Mouse (Mus musculus): ENCODE measurements around the gene Me3. TPM values are rescaled to one million over a fixed set of nuclear protein-coding genes. Genes with fewer than 3 reads are reported as not detected.

The Me3 gene
- polyA plus RNA-seq, 1 experiment from 2014 or later: 1.9 TPM

GRCm38 (mm10) chr7:89798358-89799020 lies 166.3 kb downstream of the Me3 start:
- no peak overlapping the region for H3K9ac ChIP-seq (ENCODE audit: low read depth, low read length)
- no peak overlapping the region for H3K4me3 ChIP-seq (ENCODE audit: low read depth, low read length)
- no peaks in the 10 kb centered on the region for H3K4me1 ChIP-seq (replicated peaks; ENCODE audit: control insufficient read depth, insufficient read depth, low read length)
- DNase-seq (ENCODE audit: low spot score) (no peak), ATAC-seq (ENCODE audit: low FRiP score) (no peak)
- no peak overlapping the region for H3K4me2 ChIP-seq (replicated peaks; ENCODE audit: low read depth, low read length)
- H3K9me3 ChIP-seq (ENCODE audit: control insufficient read depth, low read length): no peaks in the 10 kb centered on the region
- no peaks in the 10 kb centered on the region for H3K27me3 ChIP-seq (ENCODE audit: control insufficient read depth, insufficient read depth, low read length)
- no peaks in the 10 kb centered on the region for H3K36me3 ChIP-seq (ENCODE audit: control insufficient read depth, insufficient read depth, low read length)
- WGBS: 46% methylated on average over 8 of the region's 8 CpGs
- no peak overlapping the region for H3K27ac ChIP-seq (ENCODE audit: low read depth, low read length)

GRCm38 (mm10) chr7:89802447-89802846 lies 170.3 kb downstream of the Me3 start:
- Histone ChIP-seq H3K4me3 (ENCODE audit: low read depth, low read length) (no peak overlapping the region), H3K9me3 (ENCODE audit: control insufficient read depth, low read length) (no peaks in the 10 kb centered on the region), H3K36me3 (ENCODE audit: control insufficient read depth, insufficient read depth, low read length) (no peaks in the 10 kb centered on the region), H3K4me1 (replicated peaks; ENCODE audit: control insufficient read depth, insufficient read depth, low read length) (no peaks in the 10 kb centered on the region), H3K27me3 (ENCODE audit: control insufficient read depth, insufficient read depth, low read length) (no peaks in the 10 kb centered on the region), H3K9ac (ENCODE audit: low read depth, low read length) (no peak overlapping the region), H3K27ac (ENCODE audit: low read depth, low read length) (no peak overlapping the region), H3K4me2 (replicated peaks; ENCODE audit: low read depth, low read length) (no peak overlapping the region)
- DNase-seq (ENCODE audit: low spot score): no peak
- no peak for ATAC-seq (ENCODE audit: low FRiP score)
- 78% methylated on average over 3 of the region's 3 CpGs for WGBS

GRCm38 (mm10) chr7:89803966-89804365 lies 171.8 kb downstream of the Me3 start:
- Histone ChIP-seq H3K9ac (ENCODE audit: low read depth, low read length) (no peak overlapping the region), H3K27ac (ENCODE audit: low read depth, low read length) (no peak overlapping the region), H3K4me1 (replicated peaks; ENCODE audit: control insufficient read depth, insufficient read depth, low read length) (no peaks in the 10 kb centered on the region), H3K36me3 (ENCODE audit: control insufficient read depth, insufficient read depth, low read length) (no peaks in the 10 kb centered on the region), H3K9me3 (ENCODE audit: control insufficient read depth, low read length) (no peaks in the 10 kb centered on the region), H3K4me3 (ENCODE audit: low read depth, low read length) (no peak overlapping the region), H3K4me2 (replicated peaks; ENCODE audit: low read depth, low read length) (no peak overlapping the region), H3K27me3 (ENCODE audit: control insufficient read depth, insufficient read depth, low read length) (no peaks in the 10 kb centered on the region)
- ATAC-seq (ENCODE audit: low FRiP score): no peak
- WGBS: 92% methylated on average over 4 of the region's 4 CpGs
- no peak for DNase-seq (ENCODE audit: low spot score)

GRCm38 (mm10) chr7:89809400-89809799 lies 177.2 kb downstream of the Me3 start:
- H3K9ac ChIP-seq (ENCODE audit: low read depth, low read length): no peak overlapping the region
- H3K4me3 ChIP-seq (ENCODE audit: low read depth, low read length): no peak overlapping the region
- H3K4me1 ChIP-seq (replicated peaks; ENCODE audit: control insufficient read depth, insufficient read depth, low read length): no peaks in the 10 kb centered on the region
- H3K27ac ChIP-seq (ENCODE audit: low read depth, low read length): no peak overlapping the region
- 66% methylated on average over 2 of the region's 2 CpGs for WGBS
- ATAC-seq (ENCODE audit: low FRiP score): no peak
- H3K27me3 ChIP-seq (ENCODE audit: control insufficient read depth, insufficient read depth, low read length): no peaks in the 10 kb centered on the region
- no peaks in the 10 kb centered on the region for H3K9me3 ChIP-seq (ENCODE audit: control insufficient read depth, low read length)
- no peak for DNase-seq (ENCODE audit: low spot score)
- no peak overlapping the region for H3K4me2 ChIP-seq (replicated peaks; ENCODE audit: low read depth, low read length)
- H3K36me3 ChIP-seq (ENCODE audit: control insufficient read depth, insufficient read depth, low read length): no peaks in the 10 kb centered on the region

GRCm38 (mm10) chr7:89828436-89829065 lies 196.4 kb downstream of the Me3 start:
- no peaks in the 10 kb centered on the region for H3K36me3 ChIP-seq (ENCODE audit: control insufficient read depth, insufficient read depth, low read length)
- no peaks in the 10 kb centered on the region for H3K9me3 ChIP-seq (ENCODE audit: control insufficient read depth, low read length)
- H3K4me1 ChIP-seq (replicated peaks; ENCODE audit: control insufficient read depth, insufficient read depth, low read length): no peaks in the 10 kb centered on the region
- DNase-seq (ENCODE audit: low spot score) (no peak), ATAC-seq (ENCODE audit: low FRiP score) (no peak)
- no peak overlapping the region for H3K27ac ChIP-seq (ENCODE audit: low read depth, low read length)
- H3K4me2 ChIP-seq (replicated peaks; ENCODE audit: low read depth, low read length): no peak overlapping the region
- no peak overlapping the region for H3K9ac ChIP-seq (ENCODE audit: low read depth, low read length)
- 72% methylated on average over 4 of the region's 4 CpGs for WGBS
- H3K4me3 ChIP-seq (ENCODE audit: low read depth, low read length): no peak overlapping the region
- H3K27me3 ChIP-seq (ENCODE audit: control insufficient read depth, insufficient read depth, low read length): no peaks in the 10 kb centered on the region

GRCm38 (mm10) chr7:89829201-89829600 lies 197.0 kb downstream of the Me3 start:
- no peaks in the 10 kb centered on the region for H3K27me3 ChIP-seq (ENCODE audit: control insufficient read depth, insufficient read depth, low read length)
- no peaks in the 10 kb centered on the region for H3K9me3 ChIP-seq (ENCODE audit: control insufficient read depth, low read length)
- no peaks in the 10 kb centered on the region for H3K4me1 ChIP-seq (replicated peaks; ENCODE audit: control insufficient read depth, insufficient read depth, low read length)
- no peak overlapping the region for H3K27ac ChIP-seq (ENCODE audit: low read depth, low read length)
- H3K4me3 ChIP-seq (ENCODE audit: low read depth, low read length): no peak overlapping the region
- ATAC-seq (ENCODE audit: low FRiP score) (peak; percentile 68), DNase-seq (ENCODE audit: low spot score) (peak; percentile 12)
- H3K36me3 ChIP-seq (ENCODE audit: control insufficient read depth, insufficient read depth, low read length): no peaks in the 10 kb centered on the region
- no peak overlapping the region for H3K4me2 ChIP-seq (replicated peaks; ENCODE audit: low read depth, low read length)
- no peak overlapping the region for H3K9ac ChIP-seq (ENCODE audit: low read depth, low read length)
- 62% methylated on average over 7 of the region's 7 CpGs for WGBS

GRCm38 (mm10) chr7:89833521-89833920 lies 201.3 kb downstream of the Me3 start:
- WGBS: 93% methylated on average over 8 of the region's 8 CpGs
- Histone ChIP-seq H3K9me3 (ENCODE audit: control insufficient read depth, low read length) (no peaks in the 10 kb centered on the region), H3K4me2 (replicated peaks; ENCODE audit: low read depth, low read length) (no peak overlapping the region), H3K27me3 (ENCODE audit: control insufficient read depth, insufficient read depth, low read length) (no peaks in the 10 kb centered on the region), H3K36me3 (ENCODE audit: control insufficient read depth, insufficient read depth, low read length) (no peaks in the 10 kb centered on the region), H3K4me1 (replicated peaks; ENCODE audit: control insufficient read depth, insufficient read depth, low read length) (no peaks in the 10 kb centered on the region), H3K27ac (ENCODE audit: low read depth, low read length) (no peak overlapping the region), H3K9ac (ENCODE audit: low read depth, low read length) (no peak overlapping the region), H3K4me3 (ENCODE audit: low read depth, low read length) (no peak overlapping the region)
- ATAC-seq (ENCODE audit: low FRiP score) (no peak), DNase-seq (ENCODE audit: low spot score) (no peak)

GRCm38 (mm10) chr7:89835566-89835965 lies 203.4 kb downstream of the Me3 start:
- 84% methylated on average over 8 of the region's 8 CpGs for WGBS
- no peaks in the 10 kb centered on the region for H3K4me1 ChIP-seq (replicated peaks; ENCODE audit: control insufficient read depth, insufficient read depth, low read length)
- H3K36me3 ChIP-seq (ENCODE audit: control insufficient read depth, insufficient read depth, low read length): no peaks in the 10 kb centered on the region
- H3K4me3 ChIP-seq (ENCODE audit: low read depth, low read length): no peak overlapping the region
- H3K27me3 ChIP-seq (ENCODE audit: control insufficient read depth, insufficient read depth, low read length): no peaks in the 10 kb centered on the region
- no peaks in the 10 kb centered on the region for H3K9me3 ChIP-seq (ENCODE audit: control insufficient read depth, low read length)
- ATAC-seq (ENCODE audit: low FRiP score) (no peak), DNase-seq (ENCODE audit: low spot score) (no peak)
- H3K27ac ChIP-seq (ENCODE audit: low read depth, low read length): no peak overlapping the region
- H3K9ac ChIP-seq (ENCODE audit: low read depth, low read length): no peak overlapping the region
- no peak overlapping the region for H3K4me2 ChIP-seq (replicated peaks; ENCODE audit: low read depth, low read length)

GRCm38 (mm10) chr7:89836676-89837075 lies 204.5 kb downstream of the Me3 start:
- Histone ChIP-seq H3K4me2 (replicated peaks; ENCODE audit: low read depth, low read length) (no peak overlapping the region), H3K27me3 (ENCODE audit: control insufficient read depth, insufficient read depth, low read length) (no peaks in the 10 kb centered on the region), H3K27ac (ENCODE audit: low read depth, low read length) (no peak overlapping the region), H3K4me1 (replicated peaks; ENCODE audit: control insufficient read depth, insufficient read depth, low read length) (no peaks in the 10 kb centered on the region), H3K4me3 (ENCODE audit: low read depth, low read length) (no peak overlapping the region), H3K9me3 (ENCODE audit: control insufficient read depth, low read length) (no peaks in the 10 kb centered on the region), H3K9ac (ENCODE audit: low read depth, low read length) (no peak overlapping the region), H3K36me3 (ENCODE audit: control insufficient read depth, insufficient read depth, low read length) (no peaks in the 10 kb centered on the region)
- WGBS: 95% methylated on average over 7 of the region's 7 CpGs
- DNase-seq (ENCODE audit: low spot score) (no peak), ATAC-seq (ENCODE audit: low FRiP score) (no peak)
